Mouse (Mus musculus) left cerebral cortex, postnatal 4 days (tissue): ENCODE results near the gene 4930412O13Rik. TPM values are rescaled to one million over a fixed set of nuclear protein-coding genes. Genes with fewer than 3 reads are reported as not detected.

Experiments
- DNase-seq: peaks from one replicate; pipeline ENCODE4 v3.0.0-alpha.2; 2022
- intact Hi-C: fragments of 180-260 bp; cut with DNase I; formaldehyde crosslinking; loops from one replicate; pipeline ENCODE4 v1.15.1; 2025
- total RNA-seq, 2 experiments: library from RNA; stranded (reverse); gene quantifications; 2 replicates each; pipeline ENCODE4 v1.2.3; 2021

The 4930412O13Rik gene
- total RNA-seq, 2 experiments from 2014 or later, result not detected

DNA sequence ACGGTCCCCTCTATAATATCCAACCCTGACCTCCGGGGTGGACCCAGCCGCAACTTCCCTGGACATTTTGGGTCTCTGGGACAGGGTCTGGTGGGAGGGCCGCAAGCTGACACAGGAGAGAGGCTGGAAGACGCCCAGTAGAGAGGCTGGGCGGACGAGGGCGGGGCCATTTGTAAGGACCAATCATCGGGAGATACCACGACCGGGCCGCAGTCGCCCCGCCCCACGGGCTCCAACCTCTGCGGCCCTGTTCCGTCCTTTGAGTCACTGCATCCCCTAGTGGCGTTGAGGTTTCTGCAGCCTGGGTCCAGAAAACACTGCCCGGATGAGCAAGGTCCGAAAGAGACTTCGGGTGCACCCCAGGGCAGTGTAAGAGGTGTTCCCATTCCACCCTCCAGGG lies 1.6 kb upstream of the 4930412O13Rik start:
- intact Hi-C loops, result no loop called here
- DNase-seq, result peak; percentile 92

DNA sequence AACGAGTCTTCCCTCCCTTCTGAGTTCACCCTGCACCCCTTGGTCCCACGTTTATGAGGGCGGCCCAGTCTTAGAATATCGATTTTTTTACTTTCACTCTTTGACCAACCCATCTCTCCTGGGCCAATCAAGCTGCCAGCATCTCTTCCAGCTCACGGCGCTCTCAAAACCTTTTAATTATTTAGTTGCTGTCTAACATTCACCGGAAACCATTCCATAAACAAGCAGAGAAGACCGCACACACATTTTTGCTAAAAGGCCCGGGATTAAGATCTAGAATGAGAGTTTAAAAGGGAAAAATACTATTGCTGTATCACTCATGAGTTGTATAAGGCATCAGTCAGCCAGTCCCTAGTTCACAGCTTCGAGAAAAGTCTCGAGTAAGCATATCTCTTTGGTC lies 781 bp upstream of the 4930412O13Rik start:
- intact Hi-C loops, result loop anchor here (5.0 to 10.0 kb wide), 4 partner anchors 132 to 1203 kb away; no protein-coding TSS in a partner anchor
- DNase-seq, result no peak

DNA sequence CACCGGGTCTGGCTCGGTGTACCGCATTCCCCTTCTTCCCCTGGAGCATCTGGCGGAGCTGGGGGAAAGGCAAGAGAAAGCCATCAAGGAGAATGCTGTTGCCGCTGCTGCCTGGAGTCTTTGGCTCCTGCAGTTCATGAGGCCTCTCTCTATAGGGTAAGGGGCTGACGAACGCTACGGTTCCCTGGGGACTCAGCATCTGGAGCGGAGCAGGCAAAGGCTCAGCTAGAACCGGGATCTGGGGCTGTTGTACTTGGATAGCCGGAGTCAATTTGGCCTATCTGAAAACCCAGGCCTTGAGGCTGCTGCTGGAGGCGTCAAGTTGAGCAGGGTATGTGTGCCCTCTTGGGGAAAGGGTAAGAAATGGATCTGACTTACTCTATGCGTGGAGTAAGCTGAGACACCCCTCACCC lies 565 bp downstream of the 4930412O13Rik start:
- DNase-seq, result no peak
- intact Hi-C loops, result loop anchor here (5.0 to 10.0 kb wide), 4 partner anchors 131 to 1204 kb away; no protein-coding TSS in a partner anchor

DNA sequence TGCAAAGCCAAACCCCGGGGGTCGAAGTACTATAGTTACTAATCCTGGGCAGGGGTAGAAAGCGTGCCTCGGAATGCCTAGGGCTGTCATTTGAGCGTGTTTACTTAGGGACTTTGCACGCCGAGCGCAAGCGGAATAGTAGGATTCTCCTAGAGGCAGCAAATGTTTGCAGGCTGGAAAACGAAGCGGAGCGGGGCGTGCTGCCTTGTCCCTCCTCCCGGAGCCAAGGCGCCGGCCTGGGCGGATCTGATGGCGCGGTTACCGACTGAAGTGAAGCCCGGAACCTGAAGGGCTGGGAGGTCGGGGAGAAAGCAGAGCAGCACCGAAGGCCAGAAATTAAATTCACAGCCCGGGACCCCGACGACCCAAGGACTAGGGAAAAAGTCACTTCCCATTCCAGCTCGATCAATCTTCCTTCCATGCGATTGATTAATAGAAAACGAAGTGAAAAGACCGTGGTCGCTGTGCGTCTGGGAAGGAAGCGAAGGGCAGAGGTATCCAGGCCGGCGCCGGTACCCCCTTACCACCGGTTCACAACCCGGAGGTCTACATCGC lies 1.4 kb downstream of the 4930412O13Rik start:
- intact Hi-C loops, result loop anchor here (5.0 to 10.0 kb wide), 4 partner anchors 130 to 1205 kb away; no protein-coding TSS in a partner anchor
- DNase-seq, result no peak

DNA sequence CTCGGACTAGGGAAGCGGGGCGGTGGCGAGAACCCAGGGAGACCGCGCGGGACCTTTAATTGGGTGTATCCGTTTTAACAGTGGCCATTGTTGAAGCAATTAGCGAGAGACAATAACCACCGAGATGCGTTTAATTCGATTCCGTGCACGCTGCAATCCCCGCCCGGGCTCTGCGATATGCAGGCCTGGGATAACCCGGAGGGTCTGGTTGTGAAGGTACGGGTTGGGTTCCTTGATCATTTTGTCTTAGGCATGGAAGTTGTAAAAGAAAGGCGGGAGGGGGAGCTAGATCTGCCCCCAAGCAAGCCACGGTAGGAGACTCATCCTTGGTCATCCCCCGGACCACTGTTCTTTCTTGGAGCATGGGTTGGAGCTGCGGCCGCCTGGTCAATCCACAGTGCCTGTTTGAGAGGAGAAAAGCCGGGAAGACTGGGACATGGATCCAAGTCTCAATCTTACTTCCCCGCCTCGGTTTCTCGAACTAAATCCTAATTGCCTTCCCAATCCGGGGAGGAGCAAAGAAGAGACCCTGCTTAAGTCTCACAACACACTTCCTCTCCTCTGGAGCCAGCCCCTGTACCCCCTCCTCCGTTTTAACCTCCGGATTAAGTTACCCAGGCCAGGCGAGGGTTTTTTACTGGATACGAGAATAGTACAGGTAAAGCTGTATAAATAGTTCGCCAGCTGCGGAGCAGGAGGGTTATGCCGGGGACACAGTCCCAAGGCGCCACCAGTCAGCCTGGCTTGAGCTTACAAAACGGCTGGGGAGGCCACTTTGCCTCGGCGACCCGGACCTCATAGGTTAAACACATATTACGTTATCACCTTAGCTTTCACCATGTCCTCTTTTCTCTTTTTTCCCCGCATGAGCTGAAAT lies 2.1 kb downstream of the 4930412O13Rik start:
- DNase-seq, result no peak
- intact Hi-C loops, result loop anchor here (5.0 to 10.0 kb wide), 4 partner anchors 129 to 1206 kb away; no protein-coding TSS in a partner anchor

DNA sequence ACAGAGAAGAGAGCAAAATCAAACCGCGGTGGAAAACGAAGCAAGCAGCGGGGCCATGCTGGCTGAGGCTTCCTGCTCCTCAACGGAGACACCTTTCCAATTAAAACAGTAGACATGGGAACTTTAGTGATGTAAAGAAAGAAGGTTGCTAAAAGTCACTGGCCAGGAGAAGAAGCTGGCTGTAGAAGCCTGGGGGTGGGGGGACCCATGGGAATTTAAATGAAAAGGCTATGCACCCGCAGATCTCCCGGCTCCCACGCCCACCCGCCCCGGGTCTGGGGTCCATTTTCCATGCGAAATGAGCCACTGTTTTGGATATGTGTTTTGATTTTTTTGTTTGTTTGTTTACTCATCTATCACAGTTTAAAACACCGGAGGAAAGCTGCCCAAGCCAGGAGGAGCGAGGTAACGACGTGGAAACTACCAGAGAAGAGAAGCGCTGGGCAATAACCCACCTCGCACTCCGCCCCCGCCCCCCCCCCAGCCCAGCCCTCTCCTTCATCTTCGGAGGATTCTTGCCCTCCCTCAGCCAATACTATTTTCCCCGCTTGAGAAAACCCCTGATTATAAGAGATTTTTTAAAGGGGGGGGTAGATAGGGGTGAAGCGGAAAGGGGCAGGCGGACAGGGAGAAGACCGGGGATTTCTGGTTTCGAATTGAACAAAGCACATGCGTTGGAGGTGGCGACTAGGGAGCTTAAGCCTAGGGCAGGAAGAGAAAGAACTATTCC lies 2.9 kb downstream of the 4930412O13Rik start:
- DNase-seq, result no peak

DNA sequence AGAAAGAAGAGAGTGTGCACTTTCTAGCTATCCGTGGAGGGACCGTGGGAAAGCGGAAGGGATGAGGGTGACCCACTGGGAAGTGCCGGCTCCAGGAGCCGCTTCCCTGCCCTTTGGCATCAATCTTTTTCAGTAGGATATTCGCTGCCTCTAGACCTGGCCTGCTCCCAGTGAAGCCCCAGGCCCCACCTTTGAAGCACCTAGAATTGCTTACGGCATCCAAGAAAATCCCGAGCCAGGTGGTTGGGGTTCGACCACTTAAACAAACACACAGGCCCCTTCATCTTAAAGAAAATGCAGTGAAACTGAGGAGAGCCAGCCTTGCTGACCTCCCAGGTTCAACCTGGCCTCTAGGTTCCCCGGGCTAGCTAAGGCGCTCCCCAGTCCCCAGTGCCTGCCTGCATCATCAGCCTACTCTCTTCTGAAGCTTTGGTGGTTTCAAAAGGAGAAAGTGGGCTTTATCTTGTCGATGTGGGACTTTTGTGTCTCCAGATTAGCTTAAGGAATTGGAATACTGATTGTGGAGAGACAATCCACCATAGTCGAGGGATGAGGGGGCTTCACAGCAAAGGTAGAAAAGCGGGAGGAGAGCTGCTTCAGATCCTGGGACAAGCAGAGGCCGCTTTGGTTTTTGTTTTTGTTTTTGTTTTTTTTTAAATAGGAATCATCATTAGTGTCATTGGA lies 3.6 kb downstream of the 4930412O13Rik start:
- intact Hi-C loops, result loop anchor here (5.0 to 10.0 kb wide), 4 partner anchors 128 to 1207 kb away; no protein-coding TSS in a partner anchor
- no peak for DNase-seq

More for the DNA sequence above, 2.9 kb downstream of the 4930412O13Rik start:
- intact Hi-C loops, result loop anchor here (5.0 to 10.0 kb wide), 4 partner anchors 128 to 1207 kb away; no protein-coding TSS in a partner anchor

DNA sequence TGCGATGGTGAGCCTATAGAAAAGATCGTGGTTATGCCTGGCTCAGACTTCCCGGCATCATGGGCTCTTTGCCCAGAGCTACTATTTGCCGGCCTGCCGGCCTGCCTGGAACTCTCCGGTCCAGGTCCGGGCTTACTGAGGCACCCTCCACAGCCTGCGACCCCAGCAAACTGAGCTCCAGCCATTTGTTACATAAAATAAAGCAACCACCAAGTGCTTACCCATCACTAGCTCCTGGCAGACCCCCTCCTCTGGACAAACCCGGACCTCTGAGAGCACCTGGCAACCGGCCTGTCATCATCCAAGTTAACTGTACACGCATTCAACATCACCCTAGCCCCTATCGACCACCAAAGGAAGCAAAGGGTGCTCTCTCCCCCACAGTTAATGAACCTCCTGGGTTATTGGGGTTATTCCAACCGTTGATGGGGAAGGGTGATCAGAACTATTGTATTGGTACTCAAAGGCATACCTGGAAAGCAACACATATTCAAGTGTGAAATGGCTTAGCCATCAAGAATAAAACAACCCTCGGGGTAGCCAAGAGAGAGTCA lies 4.2 kb downstream of the 4930412O13Rik start:
- no peak for DNase-seq
- intact Hi-C loops, result loop anchor here (10.0 kb wide), 1 partner anchor 1130 kb away; no protein-coding TSS in a partner anchor

DNA sequence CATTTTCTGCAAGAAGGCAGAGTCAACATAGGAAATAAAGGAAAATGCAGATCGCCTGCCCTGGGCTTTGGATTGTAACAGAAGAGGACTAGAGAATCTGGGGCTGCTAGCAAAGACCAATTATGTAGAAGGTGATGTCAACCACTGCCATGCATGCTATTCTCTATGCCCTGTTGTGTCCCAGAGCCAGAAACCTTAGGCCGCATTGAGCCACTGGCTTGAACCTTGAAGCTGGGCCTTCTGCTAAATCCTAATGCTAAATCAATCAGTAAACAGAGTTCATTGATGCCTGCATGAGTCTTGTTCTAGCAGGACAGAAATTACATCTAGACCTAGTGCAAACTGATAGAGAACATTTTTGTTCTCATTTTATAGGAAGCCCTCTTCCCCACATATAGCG lies 5.0 kb downstream of the 4930412O13Rik start:
- intact Hi-C loops, result loop anchor here (10.0 kb wide), 1 partner anchor 1131 kb away; no protein-coding TSS in a partner anchor
- DNase-seq, result no peak

DNA sequence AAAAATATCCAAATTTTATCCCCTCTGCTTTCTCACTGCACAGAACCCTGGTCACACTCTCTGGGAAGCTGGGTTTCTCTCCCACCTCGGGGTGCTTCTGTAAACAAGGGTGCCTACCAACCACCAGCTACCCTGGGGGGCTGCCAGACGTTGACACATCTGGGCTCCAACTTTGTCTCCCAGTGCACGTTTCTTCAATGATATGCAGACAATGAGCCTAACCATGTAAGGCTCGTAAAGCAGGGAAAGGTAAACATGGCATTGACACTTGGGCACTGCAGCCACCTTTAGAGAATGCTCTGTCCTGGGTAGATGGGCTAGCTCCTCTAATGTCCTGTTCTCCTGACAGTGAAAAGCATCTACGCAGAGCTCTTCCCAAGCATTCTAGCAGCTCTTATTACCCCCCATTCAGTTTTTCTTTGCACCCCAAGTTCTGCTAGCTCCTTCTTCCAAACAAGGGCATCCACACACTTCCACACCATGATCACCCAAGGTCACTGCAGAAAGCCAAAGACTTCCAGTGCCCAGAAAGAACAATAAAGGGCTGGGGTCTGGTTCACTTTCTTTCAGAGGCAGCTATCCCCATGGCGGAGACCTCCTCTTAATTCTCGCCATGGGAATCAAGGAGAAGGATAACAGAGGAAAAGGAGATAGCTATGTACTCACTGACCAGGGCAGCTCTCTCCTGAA lies 6.0 kb downstream of the 4930412O13Rik start:
- no peak for DNase-seq
- intact Hi-C loops, result loop anchor here (10.0 kb wide), 1 partner anchor 1132 kb away; no protein-coding TSS in a partner anchor

DNA sequence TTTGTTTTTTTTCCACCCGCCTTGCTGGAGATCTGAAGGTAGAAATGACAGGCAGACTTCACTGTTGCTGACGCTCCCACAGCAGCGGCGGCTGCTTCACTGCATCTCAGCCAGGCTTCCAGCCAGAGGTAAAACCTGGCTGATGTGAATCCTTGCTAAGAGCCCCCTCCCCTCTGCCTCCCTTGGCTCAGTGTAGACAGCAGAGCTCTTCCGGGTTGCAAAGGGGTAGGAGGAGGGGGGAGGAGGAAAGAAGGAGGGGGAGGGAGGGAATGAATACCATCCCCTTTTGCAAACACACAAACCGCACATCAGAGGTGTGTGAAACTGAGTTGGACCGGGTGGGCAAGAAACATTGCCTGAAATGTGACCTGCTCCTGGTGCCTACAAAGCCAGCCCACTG lies 6.6 kb downstream of the 4930412O13Rik start:
- no peak for DNase-seq
- intact Hi-C loops, result loop anchor here (10.0 kb wide), 1 partner anchor 1133 kb away; no protein-coding TSS in a partner anchor

DNA sequence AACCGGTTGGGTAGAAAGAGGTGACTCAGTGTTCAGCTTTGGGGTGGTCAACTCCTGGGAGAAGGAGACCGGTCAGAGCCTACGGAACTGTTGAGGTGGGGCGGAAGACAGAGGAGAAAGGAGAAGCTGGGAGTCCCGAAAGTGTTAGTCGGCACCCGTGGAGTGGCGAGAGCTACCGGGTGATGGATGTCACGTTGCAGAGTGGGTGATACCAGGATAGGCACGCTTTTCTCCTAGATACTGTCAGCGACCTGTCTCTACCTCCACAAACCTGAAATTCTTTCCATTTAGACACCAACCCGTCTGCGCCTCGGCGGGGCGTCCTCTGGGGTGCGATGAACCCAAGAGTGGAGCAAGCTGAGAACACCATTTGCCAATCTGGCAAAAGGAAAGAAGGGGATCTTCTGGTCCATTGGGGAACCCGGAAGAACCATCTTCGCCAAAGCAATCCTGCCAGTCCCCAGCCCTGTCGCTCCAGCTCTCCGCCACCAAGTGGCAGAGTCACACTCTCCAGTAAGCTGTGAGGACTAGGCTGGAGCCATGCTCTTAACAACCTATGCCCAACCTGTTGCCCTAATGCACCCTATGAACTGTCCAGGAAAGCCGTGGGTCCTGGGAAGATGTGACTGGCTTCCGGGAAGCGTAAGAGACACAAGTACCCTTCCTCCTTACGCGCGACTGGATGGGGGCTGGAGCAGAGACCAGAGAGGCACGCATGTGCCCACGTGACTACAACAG lies 8.0 kb downstream of the 4930412O13Rik start, which contains the start of gene 9230102O04Rik:
Gene 9230102O04Rik, minus strand, starts transcription at position 628 of the 738 bp plus-strand sequence.
- no peak for DNase-seq
- intact Hi-C loops, result loop anchor here (10.0 kb wide), 1 partner anchor 1134 kb away; no protein-coding TSS in a partner anchor

DNA sequence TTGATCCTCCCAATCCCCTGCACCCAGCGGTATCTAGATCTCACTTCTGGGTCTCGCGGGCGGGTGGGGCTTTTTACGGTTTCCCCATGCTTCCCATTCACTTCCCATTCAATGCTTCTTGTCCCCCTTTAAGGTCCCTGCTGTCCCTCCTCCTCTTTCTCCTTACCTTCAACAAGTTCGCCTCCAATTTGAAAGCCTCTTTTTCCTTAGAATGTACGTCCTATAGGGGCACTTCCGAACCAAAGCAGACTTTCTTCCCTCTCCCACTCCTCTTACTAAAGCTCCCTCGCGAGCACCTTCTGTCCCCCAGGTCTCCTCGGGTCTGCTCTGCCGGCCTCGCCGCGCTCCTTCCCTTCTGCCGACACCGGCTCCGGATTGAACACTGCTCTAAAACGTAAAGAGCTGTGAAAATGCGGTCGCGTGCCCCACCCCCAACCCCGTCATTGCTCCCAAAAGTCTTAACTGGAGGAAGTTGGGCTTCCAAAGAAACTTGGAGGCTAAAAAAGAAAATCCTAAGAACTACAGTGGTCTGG lies 8.7 kb downstream of the 4930412O13Rik start, which contains the start of gene Gata3:
Gene Gata3, minus strand, starts transcription at position 384 of the 533 bp plus-strand sequence.
- intact Hi-C loops, result loop anchor here (10.0 kb wide), 1 partner anchor 1135 kb away; no protein-coding TSS in a partner anchor
- DNase-seq, result no peak

DNA sequence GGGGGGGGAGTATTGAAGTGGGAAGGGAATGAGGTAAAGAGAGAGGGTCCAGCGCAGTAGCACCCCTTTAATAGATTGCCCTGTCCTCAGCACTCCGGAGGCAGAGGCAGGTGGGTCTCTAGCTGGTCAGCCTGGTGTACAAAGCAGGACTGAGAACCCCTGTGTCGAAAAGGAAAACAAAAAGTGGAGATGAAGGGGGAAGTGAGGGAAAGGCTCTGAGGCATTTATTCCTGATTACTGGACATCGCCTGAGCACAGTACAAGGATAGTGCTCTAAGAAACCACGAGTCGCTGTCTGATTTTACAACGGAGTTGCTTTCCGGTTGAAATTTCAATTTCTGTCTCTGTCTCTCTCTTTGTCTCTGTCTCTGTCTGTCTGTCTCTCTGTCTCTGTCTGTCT lies 9.2 kb downstream of the 4930412O13Rik start:
- no peak for DNase-seq
- intact Hi-C loops, result no loop called here

DNA sequence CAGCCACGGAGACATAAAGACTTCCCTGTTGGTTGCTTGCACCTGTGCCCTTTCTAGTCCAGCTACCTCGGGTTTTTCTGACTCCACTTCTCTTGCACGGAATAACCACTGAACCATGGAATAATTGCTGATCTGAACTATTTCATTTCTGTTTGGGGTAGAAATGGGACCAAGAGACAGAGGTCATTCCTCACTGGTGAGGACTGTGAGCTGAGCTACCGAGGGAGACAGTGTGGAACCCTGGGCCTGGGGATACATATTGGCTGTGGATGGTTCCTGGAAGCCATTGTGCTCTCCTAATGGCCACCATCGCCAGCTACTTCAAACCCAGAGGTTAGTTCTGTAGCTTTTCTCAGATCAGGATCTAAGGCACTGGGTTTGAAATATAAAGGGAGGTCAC lies 9.9 kb downstream of the 4930412O13Rik start:
- intact Hi-C loops, result no loop called here
- no peak for DNase-seq

DNA sequence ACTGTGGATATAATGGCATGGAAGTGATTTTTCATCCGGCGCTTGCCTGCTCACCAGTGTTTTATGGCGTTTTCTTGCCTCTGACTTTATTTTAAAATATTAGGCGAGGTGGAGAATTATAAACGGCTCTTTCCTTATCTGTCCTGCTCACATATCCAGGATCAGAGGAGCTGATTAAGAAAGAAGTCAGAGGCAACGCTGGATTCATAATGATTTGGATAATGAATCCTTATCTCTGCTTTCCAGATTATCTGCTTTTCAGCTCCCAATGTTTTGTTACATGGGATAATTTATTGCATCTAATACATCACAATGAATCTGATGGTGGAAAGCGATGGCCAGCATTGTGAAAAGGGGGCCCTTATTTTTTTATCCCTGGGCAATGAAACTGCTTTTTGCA lies 11.5 kb downstream of the 4930412O13Rik start:
- intact Hi-C loops, result no loop called here
- no peak for DNase-seq

DNA sequence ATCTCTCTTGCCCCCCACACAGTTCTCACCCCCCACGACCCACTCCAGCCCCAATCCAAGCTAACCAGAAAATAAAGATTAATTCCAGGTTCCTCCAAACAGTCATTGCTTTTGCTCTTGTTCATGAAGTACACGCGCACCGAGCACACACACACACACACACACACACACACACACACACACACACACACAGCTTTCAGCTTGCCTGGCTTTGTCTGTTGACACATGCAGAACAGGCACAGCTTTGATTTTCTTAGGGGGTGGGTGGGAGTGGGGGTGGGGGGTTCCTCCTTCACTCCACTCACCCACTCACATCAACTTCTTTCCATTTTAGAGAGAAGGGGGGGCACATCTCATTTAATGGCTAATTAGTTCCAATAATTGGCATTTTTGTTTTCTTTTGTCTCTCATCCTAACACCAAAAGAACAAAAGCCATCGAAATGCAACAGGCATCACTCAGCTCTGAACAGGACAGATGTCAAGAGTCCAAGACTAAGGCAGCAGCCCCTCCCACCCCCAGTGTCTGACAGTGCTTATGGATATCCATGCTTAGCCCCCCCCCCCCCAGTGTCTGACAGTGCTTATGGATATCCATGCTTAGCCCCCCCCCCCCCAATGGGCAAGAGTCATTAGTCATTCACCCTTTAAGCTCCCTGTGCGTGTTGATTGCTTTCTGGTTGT lies 12.4 kb downstream of the 4930412O13Rik start:
- no peak for DNase-seq
- intact Hi-C loops, result no loop called here
